Mouse (Mus musculus): ENCODE measurements around the gene Drd2.

The Drd2 gene

DNA sequence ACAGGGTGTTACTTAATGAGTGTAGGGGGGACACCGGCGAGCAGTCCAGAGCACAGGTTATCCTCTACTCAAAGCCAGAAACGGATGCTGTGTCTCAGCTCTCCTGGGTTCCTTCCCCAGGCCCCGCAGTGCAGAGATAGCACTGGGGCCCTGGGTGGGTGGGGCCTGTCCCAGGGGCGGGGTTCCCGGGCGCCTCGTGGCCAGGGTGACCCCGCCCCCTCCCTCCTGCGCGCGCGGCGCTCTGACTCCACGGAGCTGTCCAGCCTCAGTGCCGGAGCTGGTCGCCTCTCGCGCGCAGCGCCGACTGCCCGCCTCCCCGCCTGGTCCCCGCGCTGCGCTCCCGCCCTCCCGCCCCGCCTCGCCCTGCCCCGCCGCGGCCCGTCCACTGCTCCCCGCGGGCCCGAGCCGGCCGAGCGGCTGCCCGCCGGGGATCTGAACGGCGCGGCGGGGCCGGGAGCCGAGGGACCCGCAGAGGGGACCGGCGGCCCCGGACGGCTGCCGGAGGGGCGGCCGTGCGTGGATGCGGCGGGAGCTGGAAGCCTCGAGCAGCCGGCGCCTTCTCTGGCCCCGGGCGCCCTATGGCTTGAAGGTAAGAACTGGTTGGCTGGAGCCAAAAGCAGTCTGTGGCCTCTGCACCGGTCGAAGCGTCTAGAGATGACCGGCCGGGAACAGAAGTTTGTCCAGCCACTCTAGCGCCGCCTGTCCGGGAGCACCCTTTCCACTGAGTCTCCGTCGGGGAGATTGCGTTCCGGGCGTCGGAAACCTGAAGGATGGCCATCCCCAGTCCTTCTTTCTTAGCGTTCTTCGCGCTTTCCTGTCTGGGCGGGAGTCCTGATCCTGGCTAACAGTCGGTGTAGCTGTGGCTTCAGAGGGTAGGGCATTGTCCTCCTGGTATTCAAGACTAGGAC is at the start of gene Drd2:
Gene Drd2 (plus strand): TSS at position 492 of the 908 bp plus-strand sequence.
- DNase-seq (ENCODE audit: low spot score), result no peak

- DNase-seq (ENCODE audit: low spot score), result no peak
Observed at GRCm38 (mm10) chr9:49295101-49295500, 45.3 kb upstream of the Drd2 start.

DNA sequence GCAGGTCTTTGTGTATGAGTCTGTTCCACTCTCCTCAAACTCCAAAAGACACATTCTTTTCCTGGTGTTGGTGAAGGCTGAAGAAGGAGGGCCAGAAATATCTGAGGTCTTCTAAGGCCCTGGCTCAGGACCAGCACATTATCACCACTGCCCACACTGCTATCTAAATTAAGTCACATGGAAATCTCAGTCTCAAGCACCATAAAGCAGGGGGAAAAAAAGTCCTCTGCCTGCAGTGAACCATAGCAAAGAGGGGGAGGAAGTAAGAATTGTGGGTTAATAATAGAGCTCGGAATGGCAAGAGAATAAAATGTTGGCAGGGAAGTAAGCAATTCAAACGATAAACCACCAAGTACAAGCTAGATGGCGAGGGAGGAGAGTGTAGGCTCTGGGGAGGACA is 32.9 kb upstream of the Drd2 start:
- no peak for DNase-seq (ENCODE audit: low spot score)

GRCm38 (mm10) chr9:49310821-49311220 is 29.6 kb upstream of the Drd2 start:
- no peak for DNase-seq (ENCODE audit: low spot score)

DNA sequence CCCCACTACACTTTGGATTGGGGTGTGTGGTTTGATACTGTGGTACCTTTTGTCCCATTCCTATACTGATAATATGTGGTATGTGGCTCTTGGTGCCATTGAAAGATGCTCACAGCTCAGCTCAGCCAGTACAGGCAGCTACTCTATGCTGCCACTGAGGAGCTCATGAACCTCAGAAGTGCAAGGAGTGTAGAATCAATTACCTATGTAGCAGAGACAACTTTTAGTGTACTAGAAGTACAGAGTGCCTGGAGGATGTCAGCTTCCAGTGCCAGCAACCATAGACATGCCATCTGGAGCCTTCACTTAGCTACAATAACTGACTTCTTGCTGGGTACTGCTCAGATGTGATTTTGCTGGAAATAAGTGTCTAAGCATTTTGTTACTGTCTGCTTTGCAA is 21.8 kb upstream of the Drd2 start:
- DNase-seq (ENCODE audit: low spot score), result no peak

DNA sequence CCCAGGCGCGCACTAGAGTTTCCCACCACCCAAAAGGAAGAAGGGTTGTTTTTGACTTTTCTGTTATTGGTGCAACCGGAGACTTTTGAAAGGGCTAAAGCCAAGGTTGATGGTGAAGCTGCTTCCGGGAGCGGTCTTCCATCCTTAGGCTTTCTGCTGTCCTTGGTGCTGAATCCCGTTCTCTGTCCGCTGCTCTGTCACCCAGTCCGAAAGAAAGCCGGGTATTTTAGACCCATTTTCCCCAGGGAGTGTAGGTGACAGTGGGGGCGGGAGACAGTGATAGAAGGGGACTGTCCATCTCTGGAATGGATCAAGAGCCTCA is 578 bp downstream of the Drd2 start:
- DNase-seq (ENCODE audit: low spot score), result no peak

DNA sequence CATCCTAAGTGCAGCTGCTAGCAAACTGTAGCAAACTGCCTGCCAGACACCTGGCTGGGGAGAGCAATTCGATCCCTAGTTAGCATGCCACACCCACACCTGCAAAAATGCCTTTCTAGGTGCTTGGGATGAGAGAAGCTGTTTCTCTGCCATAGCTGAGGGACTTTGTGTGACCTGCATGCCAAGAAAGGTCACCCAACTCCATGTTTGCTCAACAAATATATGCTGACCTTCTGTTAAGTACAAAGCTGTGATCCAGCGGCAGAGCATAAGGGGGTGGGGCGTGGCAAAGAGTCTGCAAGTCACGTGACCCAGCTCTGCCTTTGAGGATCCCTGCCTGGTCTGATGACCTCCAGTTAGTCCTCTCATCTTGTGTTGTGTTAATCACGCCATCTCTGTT is 25.3 kb downstream of the Drd2 start:
- DNase-seq (ENCODE audit: low spot score), result no peak

GRCm38 (mm10) chr9:49373946-49374345 is 33.5 kb downstream of the Drd2 start:
- DNase-seq (ENCODE audit: low spot score), result no peak

DNA sequence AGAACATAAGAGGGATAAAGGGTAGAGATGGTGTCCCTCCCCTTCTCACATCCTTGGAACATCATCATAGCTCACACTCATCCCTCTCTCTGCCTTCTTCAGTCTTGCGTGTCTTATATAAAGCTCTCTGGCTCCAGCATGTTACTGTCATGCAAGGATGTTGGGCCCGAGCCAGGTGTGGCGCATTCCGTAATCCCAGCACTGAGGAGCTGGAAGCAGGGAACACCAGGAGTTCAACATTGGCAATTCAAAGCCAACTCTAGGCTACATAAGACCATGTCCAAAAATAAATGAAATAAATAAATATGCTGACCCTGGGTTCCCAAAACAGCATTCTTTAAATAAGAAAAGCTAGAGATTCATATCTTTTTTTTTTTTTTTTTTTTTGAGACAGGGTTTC is 39.5 kb downstream of the Drd2 start:
- no peak for DNase-seq (ENCODE audit: low spot score)

DNA sequence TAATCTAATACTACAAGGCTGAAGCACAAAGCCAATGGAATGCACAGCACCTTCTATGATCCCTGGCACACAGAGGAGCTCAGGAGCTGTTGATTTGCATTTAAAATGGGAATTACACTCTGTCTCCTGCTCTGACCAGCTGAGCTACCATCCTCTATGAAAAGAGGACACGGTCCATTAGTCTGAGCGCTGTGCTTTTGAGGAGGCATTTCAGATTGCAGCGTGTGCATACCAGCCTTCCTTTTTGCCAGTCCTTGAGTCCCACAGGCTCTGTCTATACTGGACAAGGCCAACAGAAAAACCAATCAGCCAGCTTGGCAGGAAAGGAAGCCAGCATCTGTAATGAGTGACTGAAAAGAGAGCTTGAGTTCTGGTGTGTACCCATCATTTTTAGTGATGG is 43.6 kb downstream of the Drd2 start:
- no peak for DNase-seq (ENCODE audit: low spot score)

DNA sequence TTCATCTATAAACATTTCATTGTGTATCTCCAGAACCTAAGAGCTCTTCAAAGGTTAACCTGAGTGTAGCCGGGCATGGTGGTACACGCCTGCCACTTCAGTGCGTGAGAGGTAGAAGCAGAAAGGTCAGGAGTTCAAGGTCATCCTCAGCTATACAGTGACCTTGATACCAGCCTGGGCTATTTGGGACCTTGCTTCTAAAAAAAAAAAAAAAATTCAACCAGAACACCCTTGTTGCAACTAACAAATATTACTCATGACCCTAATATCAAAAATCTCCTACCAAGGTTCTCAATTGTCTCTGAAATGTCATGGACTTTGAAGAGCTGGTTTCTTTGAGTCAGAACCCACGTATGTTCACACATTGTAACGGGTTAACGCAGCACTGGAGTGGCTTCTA is 44.4 kb downstream of the Drd2 start:
- no peak for DNase-seq (ENCODE audit: low spot score)

GRCm38 (mm10) chr9:49385301-49385700 is 44.9 kb downstream of the Drd2 start:
- DNase-seq (ENCODE audit: low spot score), result no peak

DNA sequence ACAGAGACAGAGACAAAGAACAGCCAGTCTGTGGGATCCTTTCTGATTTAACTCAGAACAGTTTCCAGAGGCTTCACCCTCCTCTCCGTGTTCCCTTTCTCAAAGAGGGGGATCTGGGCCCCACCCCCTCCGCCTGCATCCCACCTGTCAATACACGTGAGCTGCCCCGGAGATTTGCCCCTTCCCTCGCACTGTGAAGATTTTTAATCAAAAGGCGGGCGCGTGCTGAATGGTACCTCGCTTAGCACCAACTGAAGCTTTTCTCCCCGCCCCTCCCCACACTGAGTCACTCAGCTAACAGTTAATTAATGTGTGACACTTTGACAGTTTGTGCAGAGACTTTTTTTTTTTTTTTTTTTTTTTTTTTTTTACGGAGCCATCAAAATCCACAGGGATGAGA is 45.7 kb downstream of the Drd2 start:
- DNase-seq (ENCODE audit: low spot score), result no peak

GRCm38 (mm10) chr9:49392242-49392641 is 51.8 kb downstream of the Drd2 start:
- no peak for DNase-seq (ENCODE audit: low spot score)

- DNase-seq (ENCODE audit: low spot score), result no peak
Observed at GRCm38 (mm10) chr9:49396006-49396405, 55.6 kb downstream of the Drd2 start.

- DNase-seq (ENCODE audit: low spot score), result no peak
Observed at GRCm38 (mm10) chr9:49403711-49404110, 63.3 kb downstream of the Drd2 start.

GRCm38 (mm10) chr9:49407028-49407427 is 66.6 kb downstream of the Drd2 start:
- DNase-seq (ENCODE audit: low spot score), result no peak

- DNase-seq (ENCODE audit: low spot score), result no peak
Observed at GRCm38 (mm10) chr9:49410621-49411020, 70.2 kb downstream of the Drd2 start.

- no peak for DNase-seq (ENCODE audit: low spot score)
Observed at GRCm38 (mm10) chr9:49423866-49424265, 83.4 kb downstream of the Drd2 start.

DNA sequence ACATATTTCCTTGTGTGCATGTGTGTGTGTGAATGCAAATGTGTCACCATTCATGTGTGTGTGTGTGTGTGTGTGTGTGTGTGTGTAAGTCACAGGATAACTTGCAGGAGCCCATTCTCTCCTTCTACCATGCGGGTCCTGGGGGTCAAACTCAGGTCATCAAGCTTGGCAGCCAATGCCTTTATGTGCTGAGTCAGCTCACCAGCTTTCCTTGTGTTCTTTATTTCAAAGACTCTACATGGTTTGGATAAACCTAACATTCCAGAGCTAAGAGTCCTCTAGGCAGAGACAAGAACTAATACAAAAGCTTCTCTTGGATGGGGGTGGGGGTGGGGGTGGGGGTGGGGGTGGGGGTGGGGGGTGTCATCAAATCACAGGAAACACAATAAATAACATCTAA is 85.2 kb downstream of the Drd2 start:
- no peak for DNase-seq (ENCODE audit: low spot score)

- DNase-seq (ENCODE audit: low spot score), result no peak
Observed at GRCm38 (mm10) chr9:49426921-49427320, 86.5 kb downstream of the Drd2 start, which contains the start of gene Ankk1. TSS of gene Ankk1 (minus strand) at chr9:49427021.

DNA sequence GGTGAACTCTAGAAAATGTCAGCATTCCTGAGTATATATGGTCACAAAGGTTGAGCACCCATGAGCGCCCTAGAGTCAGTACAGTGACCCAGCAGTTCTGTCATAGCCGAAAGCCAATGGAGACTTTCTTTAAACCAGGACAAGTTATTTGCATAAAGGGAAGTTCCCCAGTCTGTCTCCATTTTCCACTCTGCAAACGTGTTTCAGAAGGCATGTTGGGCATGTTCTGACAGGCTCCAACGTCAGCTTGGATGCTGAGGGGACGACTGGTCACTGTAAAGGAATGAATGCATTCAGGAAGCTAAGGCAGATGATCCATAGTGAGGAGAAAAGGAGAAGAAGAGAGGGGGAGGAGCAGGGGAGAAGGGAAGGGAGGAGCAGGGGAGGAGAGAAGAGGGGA is 87.1 kb downstream of the Drd2 start:
- no peak for DNase-seq (ENCODE audit: low spot score)

GRCm38 (mm10) chr9:49442621-49443020 is 102.2 kb downstream of the Drd2 start:
- no peak for DNase-seq (ENCODE audit: low spot score)

DNA sequence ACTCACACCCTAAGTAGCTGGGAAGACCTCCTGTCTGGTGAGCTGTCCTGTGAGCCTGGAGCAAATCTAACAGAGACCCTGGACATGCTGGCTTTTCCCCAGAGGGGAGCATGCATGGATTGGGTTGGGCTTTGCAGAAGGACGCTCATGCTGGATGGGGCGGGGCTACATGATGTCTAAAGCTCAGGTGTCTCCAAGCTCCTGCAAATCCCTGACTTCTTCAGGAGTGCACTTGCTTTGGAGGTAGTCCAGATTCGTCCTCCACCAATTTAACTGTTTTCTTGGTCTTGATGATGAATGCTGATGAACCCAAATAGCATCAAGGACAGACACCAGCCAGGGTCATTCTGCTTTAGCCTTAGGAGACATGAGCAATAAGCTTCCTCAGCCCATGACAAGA is 110.1 kb downstream of the Drd2 start:
- DNase-seq (ENCODE audit: low spot score), result no peak

Data from left cerebral cortex, adult 11 months (tissue).